Mouse (Mus musculus): ENCODE data around the gene Ndufa4.

Gene Ndufa4

GRCm38 (mm10) chr6:11907269-11908032, at the start of gene Ndufa4, which contains the start of gene Phf14:
Ndufa4 (minus strand) TSS chr6:11907497.
Phf14 (plus strand) TSS chr6:11907809.
- ATAC-seq (ENCODE audit: low TSS enrichment), result peak; percentile 97

GRCm38 (mm10) chr6:11948100-11948499, 40.8 kb upstream of the Ndufa4 start:
- no peak for ATAC-seq (ENCODE audit: low TSS enrichment)

- no peak for ATAC-seq (ENCODE audit: low TSS enrichment)
These were observed 34.8 kb upstream of the Ndufa4 start for GRCm38 (mm10) chr6:11942089-11942488.

- no peak for ATAC-seq (ENCODE audit: low TSS enrichment)
These were observed 33.6 kb upstream of the Ndufa4 start for GRCm38 (mm10) chr6:11940895-11941294.

GRCm38 (mm10) chr6:11933403-11933802, 26.1 kb upstream of the Ndufa4 start:
- ATAC-seq (ENCODE audit: low TSS enrichment), result no peak

GRCm38 (mm10) chr6:11927485-11927884, 20.2 kb upstream of the Ndufa4 start:
- ATAC-seq (ENCODE audit: low TSS enrichment), result no peak

- peak; percentile 56 for ATAC-seq (ENCODE audit: low TSS enrichment)
These were observed 18.8 kb upstream of the Ndufa4 start for GRCm38 (mm10) chr6:11926082-11926595.

- ATAC-seq (ENCODE audit: low TSS enrichment), result peak; percentile 99
These were observed 18.3 kb upstream of the Ndufa4 start for GRCm38 (mm10) chr6:11925496-11926041.

- ATAC-seq (ENCODE audit: low TSS enrichment), result 0 out of 2 replicates have a peak, but pooled peaks have one; percentile 2
These were observed 873 bp upstream of the Ndufa4 start for GRCm38 (mm10) chr6:11908170-11908569.

- ATAC-seq (ENCODE audit: low TSS enrichment), result peak; percentile 7
These were observed 418 bp downstream of the Ndufa4 start for GRCm38 (mm10) chr6:11906890-11907268.

- ATAC-seq (ENCODE audit: low TSS enrichment), result no peak
These were observed 6.4 kb downstream of the Ndufa4 start for GRCm38 (mm10) chr6:11900809-11901310.

- ATAC-seq (ENCODE audit: low TSS enrichment), result peak; percentile 81; the same call in 1 of the 2 replicates
These were observed 31.9 kb downstream of the Ndufa4 start for GRCm38 (mm10) chr6:11875364-11875763.

Data from frontal cortex, adult (tissue).